Mouse (Mus musculus): ENCODE data around the gene Tpte. TPM values are rescaled to one million over a fixed set of nuclear protein-coding genes. Genes with fewer than 3 reads are reported as not detected.
A peak's percentile ranks its signal among the peaks of the same experiment; 100 is the strongest.

Gene Tpte
- polyA plus RNA-seq, 1 experiment from 2014 or later, result not detected

- 80% methylated on average over 6 of the region's 6 CpGs for WGBS
- Histone ChIP-seq H3K4me1 (no peaks in the 10 kb centered on the region), H3K27me3 (replicated peaks) (no peaks in the 10 kb centered on the region), H3K9ac (no peak overlapping the region), H3K9me3 (no peaks in the 10 kb centered on the region), H3K4me3 (no peak overlapping the region), H3K4me2 (replicated peaks) (no peak overlapping the region), H3K36me3 (no peaks in the 10 kb centered on the region), H3K27ac (no peak overlapping the region)
- ATAC-seq (ENCODE audit: low FRiP score, low read depth), result no peak
These were observed 122.5 kb downstream of the Tpte start for GRCm38 (mm10) chr8:22405733-22406132.

GRCm38 (mm10) chr8:22410688-22411281 is 127.5 kb downstream of the Tpte start:
- no peaks in the 10 kb centered on the region for H3K9me3 ChIP-seq
- H3K9ac ChIP-seq, result peak overlapping the region; percentile 86
- 16% methylated on average over 16 of the region's 16 CpGs for WGBS
- peaks cover 3% of the 10 kb centered on the region; the same call in 1 of the 2 replicates for H3K36me3 ChIP-seq
- H3K27me3 ChIP-seq (replicated peaks), result no peaks in the 10 kb centered on the region
- peak; percentile 75 for ATAC-seq (ENCODE audit: low FRiP score, low read depth)
- H3K4me2 ChIP-seq (replicated peaks), result peak overlapping the region; percentile 82
- H3K27ac ChIP-seq, result 0 out of 2 replicates have a peak overlapping the region, but pooled peaks have one; percentile 1
- H3K4me1 ChIP-seq, result peaks cover 8% of the 10 kb centered on the region; the same call in 1 of the 2 replicates
- peak overlapping the region; percentile 86 for H3K4me3 ChIP-seq

- Histone ChIP-seq H3K9me3 (no peaks in the 10 kb centered on the region), H3K36me3 (peaks cover 8% of the 10 kb centered on the region), H3K27ac (0 out of 2 replicates have a peak within 1 kb of the TSS, but pooled peaks have one; percentile 1), H3K4me3 (peak within 1 kb of the TSS; percentile 86), H3K27me3 (replicated peaks) (no peaks in the 10 kb centered on the region), H3K9ac (peak within 1 kb of the TSS; percentile 86), H3K4me2 (replicated peaks) (peak within 1 kb of the TSS; percentile 82), H3K4me1 (peaks cover 8% of the 10 kb centered on the region; the same call in 1 of the 2 replicates)
- ATAC-seq (ENCODE audit: low FRiP score, low read depth), result peak; percentile 91
- WGBS, result under 1% methylated on average over 25 of the region's 25 CpGs
These were observed 128.1 kb downstream of the Tpte start, which contains the start of gene Mrps31 for GRCm38 (mm10) chr8:22411282-22411702. Mrps31 (plus strand) TSS chr8:22411361.

GRCm38 (mm10) chr8:22411971-22412370 is 128.7 kb downstream of the Tpte start:
- Histone ChIP-seq H3K4me2 (replicated peaks) (peak overlapping the region; percentile 82), H3K27ac (no peak overlapping the region), H3K9ac (peak overlapping the region; percentile 86), H3K4me1 (peaks cover 8% of the 10 kb centered on the region; the same call in 1 of the 2 replicates), H3K27me3 (replicated peaks) (no peaks in the 10 kb centered on the region), H3K9me3 (no peaks in the 10 kb centered on the region), H3K36me3 (peaks cover 9% of the 10 kb centered on the region), H3K4me3 (peak overlapping the region; percentile 86)
- no peak for ATAC-seq (ENCODE audit: low FRiP score, low read depth)
- WGBS, result 23% methylated on average over 8 of the region's 8 CpGs

Other genes starting within 250 kb of the Tpte start
- 1.5 and 1.7 TPM in 2 replicates for gene Atp7b, start 223.1 kb upstream of the Tpte start, polyA plus RNA-seq (2016; fragmentation: Nextera tagmentation; extraction: Ambion mirVana)
- 20.9 and 30.2 TPM in 2 replicates for gene Alg11, start 222.7 kb upstream of the Tpte start, polyA plus RNA-seq (2016; fragmentation: Nextera tagmentation; extraction: Ambion mirVana)
- not detected in 2 replicates for gene Nek5, start 158.4 kb upstream of the Tpte start, polyA plus RNA-seq (2016; fragmentation: Nextera tagmentation; extraction: Ambion mirVana)
- 8.1 and 8.8 TPM in 2 replicates for gene Nek3, start 117.0 kb upstream of the Tpte start, polyA plus RNA-seq (2016; fragmentation: Nextera tagmentation; extraction: Ambion mirVana)
- 37.5 and 47.1 TPM in 2 replicates for gene Ckap2, start 97.6 kb upstream of the Tpte start, polyA plus RNA-seq (2016; fragmentation: Nextera tagmentation; extraction: Ambion mirVana)
- 39.2 and 42.7 TPM in 2 replicates for gene Vps36, start 90.6 kb upstream of the Tpte start, polyA plus RNA-seq (2016; fragmentation: Nextera tagmentation; extraction: Ambion mirVana)
- 10.8 and 11.5 TPM in 2 replicates for gene Thsd1, start 56.1 kb upstream of the Tpte start, polyA plus RNA-seq (2016; fragmentation: Nextera tagmentation; extraction: Ambion mirVana)
- 11.6 and 14.2 TPM in 2 replicates for gene Slc25a15, start 115.2 kb downstream of the Tpte start, polyA plus RNA-seq (2016; fragmentation: Nextera tagmentation; extraction: Ambion mirVana)
- gene Mrps31, start 127.9 kb downstream of the Tpte start, polyA plus RNA-seq (2016; fragmentation: Nextera tagmentation; extraction: Ambion mirVana), result 36.4 and 42.1 TPM in 2 replicates